Mouse (Mus musculus): ENCODE data around the gene Lnpep. TPM values are rescaled to one million over a fixed set of nuclear protein-coding genes. Genes with fewer than 3 reads are reported as not detected.

Gene Lnpep
- total RNA-seq (2023; ENCODE audit: inconsistent age), result 139 to 168 TPM (median 155 TPM) in 4 replicates

DNA sequence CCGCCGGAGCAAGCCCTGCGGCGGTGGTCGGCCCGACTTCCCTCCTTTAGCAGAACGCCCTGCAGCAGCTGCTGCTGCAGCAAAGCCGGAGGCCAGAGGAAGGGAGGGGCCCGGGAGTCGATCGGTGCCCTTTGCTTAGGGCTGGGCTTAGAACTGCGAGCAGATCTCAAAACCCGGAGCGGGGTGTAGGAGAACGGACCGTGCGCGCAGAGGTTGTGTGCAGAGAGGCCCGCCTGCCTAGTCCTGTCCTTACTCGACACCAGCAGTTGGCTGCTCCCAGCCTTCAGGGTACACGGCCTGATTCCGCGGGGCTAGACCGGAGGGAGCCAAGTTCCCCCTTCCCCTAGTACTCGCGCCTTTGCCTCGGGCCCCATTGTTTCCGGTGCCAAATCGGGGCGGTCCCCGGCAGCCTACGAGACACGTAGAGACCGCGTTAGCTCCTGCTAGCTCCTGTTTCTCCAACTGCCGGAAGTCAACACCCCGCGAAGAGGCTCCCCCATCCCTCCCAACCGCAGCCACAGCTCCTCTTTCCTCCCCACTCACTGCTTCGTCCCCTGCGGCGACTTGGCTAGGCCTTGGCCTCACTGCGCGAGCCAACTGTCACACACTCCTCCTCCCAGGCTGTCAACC is at the start of gene Lnpep:
Lnpep (minus strand) TSS at position 94 of the 630 bp plus-strand sequence.

Other genes starting within 250 kb of the Lnpep start
- gene Lix1, start 222.4 kb downstream of the Lnpep start, total RNA-seq (2023; ENCODE audit: inconsistent age), result 0.29 TPM in 1 of 4 replicates, not detected in the others
- gene Vmn2r90, start 78.7 kb upstream of the Lnpep start, total RNA-seq (2023; ENCODE audit: inconsistent age), result not detected in 4 replicates
- gene Spaca6, start 202.1 kb upstream of the Lnpep start, total RNA-seq (2023; ENCODE audit: inconsistent age), result 1.1 to 2.8 TPM (median 1.6 TPM) in 3 of 4 replicates, not detected in the other
- not detected in 4 replicates for gene Has1, start 230.2 kb upstream of the Lnpep start, total RNA-seq (2023; ENCODE audit: inconsistent age)

Measured in B cell, adult (primary cell).